Mouse (Mus musculus) kidney, postnatal 10 days (tissue): ENCODE data around the gene Thra.
A peak's percentile ranks its signal among the peaks of the same experiment; 100 is the strongest.

ENCODE experiments used
- DNase-seq: peaks from one replicate; pipeline ENCODE4 v3.0.0; 2021; ENCODE audit warnings: mixed read lengths

Gene Thra

DNA sequence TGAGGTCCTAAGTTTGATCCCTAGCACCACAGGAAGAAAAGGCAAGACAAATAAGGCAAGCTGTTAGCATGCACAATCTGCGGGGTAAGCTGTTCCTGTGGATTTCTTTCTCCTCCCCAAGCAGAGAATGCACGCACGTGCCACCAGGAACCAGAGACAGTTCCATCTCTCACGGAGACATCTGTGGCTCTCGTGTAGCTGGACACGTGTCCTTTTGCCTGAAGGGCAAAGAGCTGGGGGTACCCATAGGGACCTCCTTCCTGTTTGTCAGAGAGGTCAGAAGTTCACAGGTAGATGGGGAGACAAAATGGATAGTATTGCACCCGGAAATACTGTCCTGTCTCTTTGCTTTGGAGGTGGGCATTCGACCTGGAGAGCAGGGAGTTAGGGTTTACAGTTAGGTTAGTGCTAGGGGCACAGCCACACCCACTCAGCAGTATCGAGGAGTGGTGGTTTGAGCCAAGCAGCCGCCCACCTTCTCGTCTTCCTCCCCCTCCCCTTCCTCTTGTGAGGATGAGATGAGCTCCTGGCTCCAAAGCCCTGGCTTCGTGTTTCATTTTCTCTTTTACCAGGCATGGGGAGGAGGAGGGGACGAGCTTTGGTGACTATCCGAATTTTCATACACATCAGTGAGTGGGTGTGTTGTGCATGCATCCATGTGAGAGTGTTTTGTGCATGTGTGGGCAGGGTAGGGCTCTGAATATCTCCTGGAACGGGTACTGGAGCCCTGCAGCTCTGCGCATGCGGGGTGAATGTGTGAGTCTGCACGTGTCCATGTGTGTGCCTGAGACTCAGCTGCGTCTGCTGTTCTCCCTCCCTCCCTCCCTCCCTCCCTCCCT is 6.6 kb downstream of the Thra start:
- peak; percentile 86 for DNase-seq

DNA sequence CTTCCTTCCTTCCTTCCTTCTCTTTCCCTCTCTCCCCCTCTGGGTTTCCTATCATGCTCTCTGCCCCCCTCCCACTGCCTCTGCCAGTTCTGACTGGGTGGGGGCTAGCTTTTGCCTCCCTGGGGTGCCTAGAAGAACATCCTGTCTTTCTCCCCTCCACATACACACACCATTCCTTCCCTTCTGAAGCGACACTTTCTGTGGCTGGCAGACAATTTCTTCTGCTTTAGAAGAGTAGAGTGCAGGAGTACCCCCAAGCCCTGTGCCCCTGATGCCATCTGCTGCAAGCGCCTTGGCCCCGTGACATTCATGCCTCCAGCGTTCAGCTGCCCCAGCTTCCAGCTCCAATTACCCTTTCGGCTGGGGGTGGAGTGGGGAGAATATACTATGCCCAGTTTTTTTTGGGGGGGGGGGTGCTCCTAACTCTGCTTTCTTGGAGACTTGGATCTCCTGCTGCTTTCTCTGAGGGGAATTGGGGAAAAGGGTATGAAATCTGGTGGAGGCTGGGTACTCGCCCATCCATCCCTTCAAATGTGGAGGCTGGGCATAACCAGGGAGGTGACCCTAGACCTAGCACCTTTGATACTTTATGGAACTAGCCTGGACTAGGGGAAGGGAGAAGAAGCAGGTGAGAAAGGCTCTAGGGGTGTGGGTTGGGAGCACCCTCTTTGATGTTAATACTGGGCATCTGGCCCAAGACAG is 7.5 kb downstream of the Thra start:
- peak; percentile 39 for DNase-seq

GRCm38 (mm10) chr11:98748506-98749416 is 8.3 kb downstream of the Thra start:
- DNase-seq, result peak; percentile 64

DNA sequence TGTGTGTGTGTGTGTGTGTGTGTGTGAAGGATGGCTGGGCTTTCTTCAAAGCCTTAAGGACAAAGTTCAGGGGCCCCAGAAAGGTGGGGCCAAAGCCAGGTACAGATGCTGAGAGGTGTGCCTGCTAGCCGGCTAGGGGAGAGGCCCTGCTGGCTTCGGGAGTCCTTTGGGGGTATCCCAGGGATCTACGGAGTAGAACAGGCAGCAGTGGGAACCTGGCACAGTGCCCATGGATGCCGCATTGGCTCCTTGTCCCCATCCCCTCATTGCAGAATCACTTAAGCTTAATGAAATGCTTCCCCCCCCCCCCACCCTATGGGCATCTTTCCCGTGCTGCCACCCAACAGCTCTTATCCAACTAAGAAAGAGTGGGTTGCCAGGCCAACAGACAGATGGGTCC is 9.3 kb downstream of the Thra start:
- DNase-seq, result peak; percentile 70

GRCm38 (mm10) chr11:98750351-98751201 is 10.1 kb downstream of the Thra start:
- peak; percentile 92 for DNase-seq

DNA sequence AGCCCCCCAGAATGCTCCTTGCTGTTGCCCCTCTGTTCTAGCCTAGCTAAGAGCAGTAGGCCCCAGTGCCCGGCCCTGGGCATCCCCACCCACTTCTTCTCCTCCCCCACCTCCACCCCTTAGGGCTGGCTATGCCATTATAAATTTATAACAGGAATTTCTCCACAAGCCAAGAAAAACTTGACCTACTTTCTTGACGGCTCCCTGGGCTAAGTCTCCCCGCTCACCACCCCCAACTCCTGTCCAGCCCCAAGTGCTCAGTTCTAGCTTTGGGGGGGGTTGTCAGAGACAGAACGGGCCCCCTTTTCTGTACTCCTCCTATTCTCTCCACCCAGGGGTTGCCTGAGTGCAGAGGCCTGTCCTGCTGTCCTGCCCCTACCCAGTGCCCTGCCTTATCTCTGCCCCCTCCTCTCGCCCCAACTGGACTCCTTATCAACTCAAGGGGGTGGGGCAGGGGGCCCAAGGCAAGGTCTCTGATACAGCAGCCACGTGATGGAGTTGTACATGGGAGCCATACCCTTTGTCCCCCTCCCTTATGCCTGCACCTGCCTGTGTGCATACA is 10.9 kb downstream of the Thra start:
- peak; percentile 77 for DNase-seq

- DNase-seq, result no peak
Observed at GRCm38 (mm10) chr11:98752562-98753140, 12.2 kb downstream of the Thra start.

- no peak for DNase-seq
Observed at GRCm38 (mm10) chr11:98753264-98753663, 12.8 kb downstream of the Thra start.

DNA sequence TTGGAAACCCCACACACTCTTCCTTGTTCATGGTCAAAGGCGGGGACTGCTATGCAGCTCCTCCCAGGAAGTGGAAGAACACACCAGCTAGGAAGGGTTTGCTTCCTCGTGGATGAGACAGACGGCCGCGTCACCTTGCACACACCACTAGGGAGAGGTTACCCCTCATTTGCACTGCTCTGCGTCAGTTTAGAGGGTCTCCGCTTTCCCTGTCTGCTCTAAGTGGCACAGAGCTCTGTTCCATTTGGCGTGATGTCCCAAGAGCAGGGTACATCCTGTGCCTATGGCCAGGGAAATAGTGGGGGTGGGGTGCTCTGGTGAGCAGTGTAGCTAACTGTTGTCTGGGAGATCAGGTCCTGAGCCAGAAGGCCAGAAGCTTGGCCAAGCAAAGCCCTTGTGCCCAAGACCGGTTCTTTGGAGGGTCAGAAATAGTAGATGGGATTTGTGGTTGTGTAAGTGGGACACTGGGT is 13.7 kb downstream of the Thra start:
- peak; percentile 37 for DNase-seq

DNA sequence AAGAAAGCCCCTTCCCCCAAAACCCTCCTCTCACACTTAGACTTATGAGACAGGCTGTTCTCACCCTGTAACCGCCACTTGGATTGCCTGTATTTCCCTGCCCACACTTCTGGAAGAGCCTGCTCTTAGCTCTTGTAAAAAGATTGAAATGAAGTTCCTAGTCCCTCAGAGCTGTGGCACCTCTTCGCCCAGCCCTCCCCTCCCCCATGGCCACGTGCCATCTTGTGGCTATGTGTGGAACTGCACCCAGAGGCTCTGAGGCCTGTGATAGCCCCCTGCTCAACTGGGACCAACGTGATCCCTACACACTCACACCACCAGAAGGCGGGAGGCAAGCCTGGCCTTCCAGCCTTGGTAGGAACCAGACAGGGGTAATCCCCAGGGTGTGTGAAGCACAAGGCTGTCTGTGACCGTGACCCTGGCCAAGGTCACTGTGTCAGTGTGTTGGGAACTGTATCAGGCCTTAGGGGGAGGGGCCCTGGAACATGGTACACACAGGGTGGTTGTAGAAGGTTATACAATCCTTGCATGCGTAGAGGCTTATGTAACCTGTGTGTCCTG is 14.3 kb downstream of the Thra start:
- peak; percentile 86 for DNase-seq

GRCm38 (mm10) chr11:98755726-98756380 is 15.4 kb downstream of the Thra start:
- DNase-seq, result peak; percentile 30

- no peak for DNase-seq
Observed at GRCm38 (mm10) chr11:98756711-98757110, 16.3 kb downstream of the Thra start.

- DNase-seq, result no peak
Observed at GRCm38 (mm10) chr11:98761939-98762338, 21.5 kb downstream of the Thra start.

GRCm38 (mm10) chr11:98762756-98763501 is 22.5 kb downstream of the Thra start:
- no peak for DNase-seq

DNA sequence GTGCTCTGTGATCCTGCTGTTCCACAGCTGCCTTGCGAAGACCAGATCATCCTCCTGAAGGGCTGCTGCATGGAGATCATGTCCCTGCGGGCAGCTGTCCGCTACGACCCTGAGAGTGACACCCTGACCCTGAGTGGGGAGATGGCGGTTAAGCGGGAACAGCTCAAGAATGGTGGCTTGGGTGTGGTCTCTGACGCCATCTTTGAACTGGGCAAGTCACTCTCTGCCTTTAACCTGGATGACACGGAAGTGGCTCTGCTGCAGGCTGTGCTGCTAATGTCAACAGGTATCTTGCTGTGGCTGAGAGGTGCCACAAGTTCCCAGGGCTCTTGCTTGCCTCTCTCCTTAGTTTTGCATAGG is 23.0 kb downstream of the Thra start:
- no peak for DNase-seq

DNA sequence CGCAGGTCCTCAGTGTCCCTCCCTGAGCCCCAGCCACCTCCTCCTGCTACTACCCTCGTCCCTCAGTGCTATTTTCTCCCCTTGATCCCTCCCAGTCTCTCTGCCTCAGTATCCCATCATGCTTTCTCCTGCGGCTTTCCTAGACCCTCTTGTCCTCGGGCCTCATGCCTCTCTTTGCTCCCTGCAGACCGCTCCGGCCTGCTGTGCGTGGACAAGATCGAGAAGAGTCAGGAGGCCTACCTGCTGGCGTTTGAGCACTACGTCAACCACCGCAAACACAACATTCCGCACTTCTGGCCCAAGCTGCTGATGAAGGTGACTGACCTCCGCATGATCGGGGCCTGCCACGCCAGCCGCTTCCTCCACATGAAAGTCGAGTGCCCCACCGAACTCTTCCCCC is 23.7 kb downstream of the Thra start:
- DNase-seq, result no peak

DNA sequence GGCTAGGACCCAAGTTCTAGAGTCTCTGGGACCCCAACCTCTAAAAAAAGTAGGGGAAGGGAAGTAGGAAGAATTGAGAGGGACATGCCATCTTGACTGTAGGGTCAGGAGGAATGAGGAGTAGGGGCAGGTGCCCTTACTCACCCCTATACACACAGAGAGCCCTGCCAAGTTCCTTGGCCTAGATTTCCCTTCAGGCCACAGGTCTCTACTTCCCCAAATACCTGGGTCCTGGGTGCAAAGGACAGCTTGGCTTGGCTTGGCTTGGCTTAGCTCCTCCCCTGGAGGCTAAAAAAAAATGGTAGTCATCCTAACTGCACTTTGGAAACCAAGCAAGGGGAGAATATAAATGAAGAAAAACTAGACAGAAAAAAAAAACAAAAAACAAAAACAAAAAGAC is 24.3 kb downstream of the Thra start:
- no peak for DNase-seq

- DNase-seq, result peak; percentile 52
Observed at GRCm38 (mm10) chr11:98765421-98766309, 25.2 kb downstream of the Thra start.

DNA sequence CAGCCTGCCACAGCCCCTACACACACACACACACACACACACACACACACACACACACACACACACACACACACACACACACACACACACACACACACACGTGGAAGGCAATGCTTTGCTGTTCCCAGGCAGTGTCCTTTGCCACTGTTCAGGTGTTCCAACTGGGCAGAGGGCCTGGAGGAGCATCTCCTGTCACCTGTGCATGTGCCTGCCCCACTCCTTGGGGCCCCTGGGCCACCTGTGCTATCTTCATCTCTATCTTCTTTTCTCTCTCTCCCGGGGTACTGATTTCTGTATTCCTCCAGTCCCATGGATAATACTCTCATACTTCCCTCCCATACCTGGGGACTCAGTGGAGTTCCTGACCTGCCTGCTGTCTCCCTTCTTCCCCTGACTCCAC is 25.9 kb downstream of the Thra start:
- peak; percentile 11 for DNase-seq
